Mouse (Mus musculus) neural tube, embryonic 15.5 days (tissue): Measurements from ENCODE around the gene Nudcd3. TPM values are rescaled to one million over a fixed set of nuclear protein-coding genes. Genes with fewer than 3 reads are reported as not detected.
A peak's percentile ranks its signal among the peaks of the same experiment; 100 is the strongest.

ENCODE experiments used
- ATAC-seq: fragments of 200-750 bp; cut with Nextera tagmentation; 2 replicates; pipeline ENCODE4 v1.8.0; 2017; ENCODE audit warnings: mild to moderate bottlenecking, moderate TSS enrichment, moderate library complexity; ENCODE audit not compliant: low FRiP score
- H3K27ac ChIP-seq: fragments of 300-500 bp; sonication (generic); replicated peaks from 2 replicates; pipeline ENCODE4 v1.5.1; 2015; ENCODE audit warnings: mild to moderate bottlenecking, inconsistent platforms
- H3K27me3 ChIP-seq: fragments of 300-500 bp; sonication (generic); replicated peaks from 2 replicates; pipeline ENCODE4 v1.6.1; 2015; ENCODE audit warnings: inconsistent platforms
- H3K36me3 ChIP-seq: fragments of 300-500 bp; sonication (generic); 2 replicates; pipeline ENCODE4 v1.6.1; 2015; ENCODE audit warnings: inconsistent platforms
- H3K4me1 ChIP-seq: fragments of 300-500 bp; sonication (generic); 2 replicates; pipeline ENCODE4 v1.6.1; 2015; ENCODE audit warnings: inconsistent platforms
- H3K4me2 ChIP-seq: fragments of 300-500 bp; sonication (generic); 2 replicates; pipeline ENCODE4 v1.6.1; 2015; ENCODE audit warnings: inconsistent platforms, mild to moderate bottlenecking, moderate library complexity
- H3K4me3 ChIP-seq: fragments of 300-500 bp; sonication (generic); replicated peaks from 2 replicates; pipeline ENCODE4 v1.5.1; 2015; ENCODE audit warnings: mild to moderate bottlenecking, inconsistent platforms
- H3K9ac ChIP-seq: fragments of 300-500 bp; sonication (generic); replicated peaks from 2 replicates; pipeline ENCODE4 v1.6.1; 2015; ENCODE audit warnings: mild to moderate bottlenecking, inconsistent platforms
- H3K9me3 ChIP-seq: fragments of 300-500 bp; sonication (generic); replicated peaks from 2 replicates; pipeline ENCODE4 v1.6.1; 2016; ENCODE audit warnings: inconsistent platforms
- WGBS: fragments of 180-500 bp; shearing (Covaris S2); methylation state at CpG from one replicate; pipeline ENCODE4 v1.1.7; 2015; ENCODE audit warnings: mixed read lengths; 5-methylcytosine and 5-hydroxymethylcytosine counted together
- polyA plus RNA-seq: library from polyadenylated mRNA; unstranded; fragments of >200 nt; fragmentation: Nextera tagmentation; extraction: Ambion mirVana; gene quantifications from 2 replicates; pipeline ENCODE4 v1.2.1, GENCODE M21; 2015

The Nudcd3 gene
- polyA plus RNA-seq, 1 experiment from 2014 or later = 62.4 TPM

- Histone ChIP-seq H3K27ac (no peak overlapping the region), H3K4me2 (no peak overlapping the region), H3K4me1 (peaks cover 18% of the 10 kb centered on the region), H3K9ac (no peak overlapping the region), H3K4me3 (no peak overlapping the region), H3K27me3 (no peaks in the 10 kb centered on the region), H3K36me3 (no peaks in the 10 kb centered on the region), H3K9me3 (no peaks in the 10 kb centered on the region)
- WGBS = 89% methylated on average over 1 of the region's 1 CpGs
- ATAC-seq = no peak
Observed at GRCm38 (mm10) chr11:6158515-6158914, 41.7 kb downstream of the Nudcd3 start.

DNA sequence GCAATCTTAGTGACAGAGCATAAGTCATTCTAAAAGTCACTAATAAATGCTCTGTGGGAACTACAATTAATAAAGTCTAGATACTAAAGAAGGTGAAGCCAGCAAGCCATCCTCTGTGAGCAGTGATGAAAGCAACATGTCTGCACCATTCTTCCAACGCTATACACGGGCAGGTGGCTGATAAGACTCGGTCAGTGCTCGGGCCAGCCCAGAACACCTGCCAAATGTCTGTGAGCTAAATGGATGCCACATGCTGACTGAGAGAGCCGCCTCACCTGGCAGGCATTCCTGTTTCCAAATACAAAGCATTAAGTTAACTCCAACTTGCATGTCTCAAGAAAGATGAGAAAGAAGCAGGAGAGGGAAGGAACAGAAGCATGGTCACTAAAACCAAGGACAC is 43.1 kb downstream of the Nudcd3 start:
- Histone ChIP-seq H3K4me3 (no peak overlapping the region), H3K36me3 (no peaks in the 10 kb centered on the region), H3K27me3 (no peaks in the 10 kb centered on the region), H3K4me2 (no peak overlapping the region), H3K9me3 (no peaks in the 10 kb centered on the region), H3K4me1 (peaks cover 18% of the 10 kb centered on the region), H3K9ac (no peak overlapping the region), H3K27ac (no peak overlapping the region)
- ATAC-seq = no peak
- 76% methylated on average over 5 of the region's 5 CpGs for WGBS

- no peak overlapping the region for H3K4me2 ChIP-seq
- WGBS = 68% methylated on average over 5 of the region's 5 CpGs
- no peaks in the 10 kb centered on the region for H3K27me3 ChIP-seq
- no peak for ATAC-seq
- H3K9ac ChIP-seq = no peak overlapping the region
- H3K9me3 ChIP-seq = no peaks in the 10 kb centered on the region
- no peaks in the 10 kb centered on the region for H3K36me3 ChIP-seq
- H3K4me1 ChIP-seq = peaks cover 18% of the 10 kb centered on the region
- H3K27ac ChIP-seq = no peak overlapping the region
- no peak overlapping the region for H3K4me3 ChIP-seq
Observed at GRCm38 (mm10) chr11:6156651-6157050, 43.6 kb downstream of the Nudcd3 start.

GRCm38 (mm10) chr11:6154211-6154701 is 46.0 kb downstream of the Nudcd3 start:
- no peak overlapping the region for H3K4me3 ChIP-seq
- 39% methylated on average over 3 of the region's 3 CpGs for WGBS
- no peaks in the 10 kb centered on the region for H3K27me3 ChIP-seq
- H3K9me3 ChIP-seq = no peaks in the 10 kb centered on the region
- no peak overlapping the region for H3K4me2 ChIP-seq
- H3K27ac ChIP-seq = 0 out of 2 replicates have a peak overlapping the region, but pooled peaks have one; percentile 30
- H3K36me3 ChIP-seq = peaks cover 9% of the 10 kb centered on the region
- H3K4me1 ChIP-seq = peaks cover 18% of the 10 kb centered on the region
- ATAC-seq = no peak
- H3K9ac ChIP-seq = no peak overlapping the region

DNA sequence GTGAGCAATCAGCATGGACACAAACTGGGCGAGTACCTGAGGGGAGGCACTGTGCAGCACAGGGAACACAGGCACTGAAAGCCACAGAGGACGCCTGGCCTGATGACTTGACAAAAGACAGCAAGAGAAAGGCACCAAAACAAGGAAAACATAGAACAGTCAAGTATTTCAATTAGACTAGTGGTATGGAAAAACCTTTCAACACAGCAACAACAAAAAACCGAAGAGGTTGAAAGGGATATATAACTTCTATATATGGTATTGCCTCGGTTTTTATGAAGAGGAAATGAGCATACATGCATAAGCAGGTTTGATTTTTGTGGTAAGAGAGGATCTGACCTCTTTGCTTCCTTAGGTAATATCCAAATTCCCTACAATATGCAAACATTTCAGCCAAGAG is 47.4 kb downstream of the Nudcd3 start:
- no peak overlapping the region for H3K9ac ChIP-seq
- WGBS = 94% methylated on average over 4 of the region's 4 CpGs
- ATAC-seq = no peak

DNA sequence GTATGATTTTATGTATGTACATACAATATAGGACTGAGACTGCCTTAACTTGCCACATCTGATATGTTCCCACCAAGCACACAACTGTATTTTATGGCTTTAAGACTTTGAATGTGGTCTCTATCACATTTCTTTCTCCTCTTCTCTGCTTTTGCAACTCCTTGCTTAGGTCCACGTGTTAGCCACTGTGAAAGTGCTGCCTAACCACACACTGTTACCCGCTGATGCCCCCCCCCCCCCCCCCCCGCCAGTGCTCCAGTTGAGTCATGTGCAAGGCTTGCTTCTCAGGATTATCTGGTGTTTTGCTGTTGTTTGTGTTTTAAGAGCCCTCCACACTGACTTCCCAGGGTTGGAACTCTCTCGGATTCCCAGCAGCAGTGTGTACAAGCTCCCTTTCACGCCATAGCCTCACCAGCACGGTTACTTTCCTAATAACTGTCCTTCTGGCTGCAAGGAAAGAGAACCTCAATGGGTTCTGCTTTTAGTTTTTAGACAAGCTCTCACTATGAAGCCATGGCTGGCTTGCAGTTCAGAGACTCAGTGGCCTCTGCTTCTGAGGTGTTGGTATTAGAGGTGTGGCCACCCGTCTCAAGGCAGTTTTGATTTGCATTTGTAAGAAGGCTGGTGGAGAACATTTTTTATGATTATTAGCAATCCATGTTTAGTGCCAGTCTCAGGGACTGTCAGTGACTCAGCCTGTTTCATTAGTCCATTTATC is 61.8 kb downstream of the Nudcd3 start:
- ATAC-seq = no peak

More for the DNA sequence above, 47.4 kb downstream of the Nudcd3 start:
- Histone ChIP-seq H3K36me3 (peaks cover 16% of the 10 kb centered on the region), H3K4me3 (no peak overlapping the region), H3K27ac (no peak overlapping the region), H3K9me3 (no peaks in the 10 kb centered on the region), H3K27me3 (no peaks in the 10 kb centered on the region), H3K4me2 (no peak overlapping the region), H3K4me1 (peaks cover 18% of the 10 kb centered on the region)

GRCm38 (mm10) chr11:6132886-6133285 is 67.3 kb downstream of the Nudcd3 start:
- WGBS = 96% methylated on average over 4 of the region's 4 CpGs
- Histone ChIP-seq H3K4me3 (no peak overlapping the region), H3K36me3 (no peaks in the 10 kb centered on the region), H3K27ac (no peak overlapping the region), H3K4me2 (no peak overlapping the region), H3K9me3 (no peaks in the 10 kb centered on the region), H3K4me1 (no peaks in the 10 kb centered on the region), H3K9ac (no peak overlapping the region), H3K27me3 (no peaks in the 10 kb centered on the region)
- no peak for ATAC-seq

More for the DNA sequence above, 61.8 kb downstream of the Nudcd3 start:
- H3K4me1 ChIP-seq = no peaks in the 10 kb centered on the region
- no peak overlapping the region for H3K4me2 ChIP-seq
- H3K27me3 ChIP-seq = no peaks in the 10 kb centered on the region
- no peaks in the 10 kb centered on the region for H3K36me3 ChIP-seq
- WGBS = 88% methylated on average over 6 of the region's 7 CpGs
- H3K9ac ChIP-seq = no peak overlapping the region
- H3K9me3 ChIP-seq = no peaks in the 10 kb centered on the region
- H3K4me3 ChIP-seq = no peak overlapping the region
- H3K27ac ChIP-seq = no peak overlapping the region

DNA sequence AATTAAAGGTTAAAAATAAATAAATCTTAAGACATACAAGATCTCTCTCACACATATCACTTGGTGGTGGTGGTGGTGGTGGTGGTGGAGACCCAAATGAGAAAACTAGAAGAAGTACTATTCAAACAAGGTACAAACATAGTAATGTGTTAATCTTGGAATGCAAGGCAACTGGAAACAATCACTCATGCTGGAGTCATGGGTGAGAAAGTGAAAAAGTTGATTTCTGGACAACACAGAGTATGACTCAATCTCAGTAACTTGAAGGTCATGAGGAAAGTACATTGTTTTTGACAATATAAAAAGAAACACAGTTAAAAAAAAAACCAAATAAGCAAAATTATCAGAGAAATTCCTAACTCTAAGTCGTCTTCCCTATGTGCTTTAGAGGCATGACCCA is 69.6 kb downstream of the Nudcd3 start:
- no peak overlapping the region for H3K4me2 ChIP-seq
- H3K27me3 ChIP-seq = no peaks in the 10 kb centered on the region
- no peak for ATAC-seq
- H3K36me3 ChIP-seq = no peaks in the 10 kb centered on the region
- H3K27ac ChIP-seq = no peak overlapping the region
- no peaks in the 10 kb centered on the region for H3K4me1 ChIP-seq
- WGBS = 90% methylated on average over 1 of the region's 1 CpGs
- no peak overlapping the region for H3K4me3 ChIP-seq
- H3K9me3 ChIP-seq = no peaks in the 10 kb centered on the region
- no peak overlapping the region for H3K9ac ChIP-seq

DNA sequence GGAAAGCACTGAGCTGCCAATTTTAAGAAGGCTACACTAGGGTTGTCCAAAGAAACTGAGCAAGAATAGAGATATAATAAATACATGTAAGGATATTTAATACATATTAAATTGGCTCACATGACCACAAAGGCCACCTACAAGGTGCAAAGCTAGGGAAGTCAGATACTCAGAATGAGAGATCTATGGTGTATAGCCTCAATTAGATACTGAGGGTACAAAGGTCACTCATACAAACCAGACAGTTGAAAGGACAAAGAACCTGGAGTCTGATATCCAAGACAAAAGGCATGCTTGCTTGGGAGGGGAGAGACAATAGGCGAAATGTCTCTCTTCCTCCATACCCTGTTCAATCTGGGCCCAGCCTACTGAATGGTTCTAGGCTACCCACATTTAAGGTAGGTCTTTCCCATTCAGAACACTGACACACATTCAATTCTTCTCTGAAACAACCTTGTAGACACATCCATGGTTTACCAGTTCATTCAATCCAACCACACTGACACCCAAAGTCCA is 76.6 kb downstream of the Nudcd3 start:
- H3K27me3 ChIP-seq = no peaks in the 10 kb centered on the region
- WGBS = 89% methylated on average over 1 of the region's 1 CpGs
- no peak for ATAC-seq

GRCm38 (mm10) chr11:6122631-6123030 is 77.6 kb downstream of the Nudcd3 start:
- no peaks in the 10 kb centered on the region for H3K9me3 ChIP-seq
- H3K4me3 ChIP-seq = no peak overlapping the region
- no peak for ATAC-seq
- H3K9ac ChIP-seq = no peak overlapping the region
- H3K36me3 ChIP-seq = peaks cover 13% of the 10 kb centered on the region; the same call in 1 of the 2 replicates
- H3K4me1 ChIP-seq = no peaks in the 10 kb centered on the region
- no peak overlapping the region for H3K4me2 ChIP-seq
- H3K27ac ChIP-seq = no peak overlapping the region
- 91% methylated on average over 5 of the region's 5 CpGs for WGBS
- H3K27me3 ChIP-seq = no peaks in the 10 kb centered on the region

More for the DNA sequence above, 76.6 kb downstream of the Nudcd3 start:
- peaks cover 6% of the 10 kb centered on the region; the same call in 1 of the 2 replicates for H3K36me3 ChIP-seq
- no peak overlapping the region for H3K4me2 ChIP-seq
- no peak overlapping the region for H3K27ac ChIP-seq
- no peak overlapping the region for H3K4me3 ChIP-seq
- no peaks in the 10 kb centered on the region for H3K9me3 ChIP-seq
- H3K4me1 ChIP-seq = no peaks in the 10 kb centered on the region
- no peak overlapping the region for H3K9ac ChIP-seq

- 65% methylated on average over 11 of the region's 11 CpGs for WGBS
- no peaks in the 10 kb centered on the region for H3K27me3 ChIP-seq
- H3K4me2 ChIP-seq = no peak overlapping the region
- peaks cover 18% of the 10 kb centered on the region; the same call in 1 of the 2 replicates for H3K36me3 ChIP-seq
- 0 out of 2 replicates have a peak overlapping the region, but pooled peaks have one; percentile 18 for H3K27ac ChIP-seq
- no peaks in the 10 kb centered on the region for H3K9me3 ChIP-seq
- no peak overlapping the region for H3K4me3 ChIP-seq
- no peaks in the 10 kb centered on the region for H3K4me1 ChIP-seq
- ATAC-seq = peak; percentile 53; the same call in 1 of the 2 replicates
- H3K9ac ChIP-seq = no peak overlapping the region
Observed at GRCm38 (mm10) chr11:6120596-6120995, 79.6 kb downstream of the Nudcd3 start.

- 88% methylated on average over 6 of the region's 6 CpGs for WGBS
- no peak overlapping the region for H3K4me2 ChIP-seq
Observed at GRCm38 (mm10) chr11:6120001-6120400, 80.2 kb downstream of the Nudcd3 start.

More at GRCm38 (mm10) chr11:6120001-6120400, 80.2 kb downstream of the Nudcd3 start:
- no peaks in the 10 kb centered on the region for H3K4me1 ChIP-seq
- H3K9ac ChIP-seq = no peak overlapping the region
- ATAC-seq = no peak
- no peak overlapping the region for H3K27ac ChIP-seq
- H3K9me3 ChIP-seq = no peaks in the 10 kb centered on the region
- peaks cover 14% of the 10 kb centered on the region; the same call in 1 of the 2 replicates for H3K36me3 ChIP-seq
- no peaks in the 10 kb centered on the region for H3K27me3 ChIP-seq
- H3K4me3 ChIP-seq = no peak overlapping the region
